Mouse (Mus musculus) liver, adult 2 months (tissue): ENCODE measurements around the gene Aes.

Source experiments
- CTCF ChIP-seq: fragments of 200-500 bp; IDR thresholded peaks from 2 replicates; pipeline ENCODE4 v1.5.1; 2011; ENCODE audit warnings: low read depth, low read length, control low read depth
- POLR2A ChIP-seq: fragments of 200-500 bp; IDR thresholded peaks from 2 replicates; pipeline ENCODE4 v1.6.1; 2011; ENCODE audit warnings: low read length, control low read depth; ENCODE audit not compliant: insufficient read depth; ENCODE audit errors: extremely low read depth

- TF ChIP-seq CTCF (no peak), POLR2A (no peak)
These were observed 14.0 kb upstream of the Aes start, which contains the start of gene Gna11 for GRCm38 (mm10) chr10:81545161-81545747.
